Mouse (Mus musculus): ENCODE data around the gene Zfp804b. TPM values are rescaled to one million over a fixed set of nuclear protein-coding genes. Genes with fewer than 3 reads are reported as not detected.
"Not testable (repeated sequence)": the region's sequence is repeated elsewhere in the genome, so short reads cannot be mapped to it uniquely, and the experiment has no call there.

Zfp804b gene
- total RNA-seq (2021), result 1 to 10 TPM; 1.0 to 1.6 TPM
- long read RNA-seq, experiment 1, result 0 reads
- long read RNA-seq, experiment 2, result 0 reads

DNA sequence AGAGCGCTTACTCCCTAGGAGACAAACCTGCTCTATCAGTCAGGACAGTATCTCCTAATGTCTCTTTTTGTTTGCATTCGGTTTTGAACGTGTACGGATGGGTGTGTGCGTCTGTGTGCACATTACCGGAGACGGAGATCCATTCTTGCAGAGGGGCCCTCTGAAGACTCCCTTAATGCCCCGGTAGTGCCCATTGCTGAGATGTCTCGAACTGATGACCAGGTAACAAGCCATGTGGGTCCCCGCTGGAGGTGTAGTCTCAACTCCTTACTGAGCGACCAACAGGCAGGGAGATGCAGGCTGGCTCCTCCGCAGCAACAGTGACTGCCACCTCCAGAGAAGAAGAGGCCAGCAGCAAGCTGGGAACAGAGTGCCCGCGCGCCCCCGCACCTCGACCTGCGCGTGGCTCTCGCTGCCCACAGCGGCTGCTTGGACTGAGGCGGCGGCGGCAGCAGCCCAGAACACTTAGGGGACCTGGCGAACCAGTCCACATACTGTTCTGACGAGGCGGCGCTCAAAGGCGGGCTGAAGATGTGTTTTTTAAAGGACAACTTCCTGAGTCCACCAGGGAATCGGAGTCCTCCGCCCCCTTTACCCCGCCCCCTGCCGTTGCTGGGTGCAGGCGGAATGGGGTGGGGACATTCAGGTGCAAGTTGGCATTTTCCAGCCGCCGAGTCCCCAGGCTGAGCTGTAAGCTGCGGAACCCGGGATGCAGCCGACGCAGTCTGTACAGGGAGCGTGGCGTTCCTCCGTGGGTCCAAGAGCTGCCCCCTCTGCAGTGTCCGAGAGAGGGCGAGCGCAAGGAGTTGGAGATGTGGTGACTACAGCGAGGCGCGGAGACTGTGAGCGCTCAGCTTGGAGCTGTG lies at the start of gene Zfp804b:
Gene Zfp804b (minus strand): TSS at position 612 of the 866 bp plus-strand sequence.
- peak within 1 kb of the TSS; percentile 67 for H3K4me3 ChIP-seq
- peak within 1 kb of the TSS; percentile 40; the same call in 1 of the 2 replicates for H3K27ac ChIP-seq
- peak in 1 of 2 experiments; percentile 4 for DNase-seq (ENCODE audit: low spot score in 2 of 2)
- TF ChIP-seq CTCF (conservative IDR thresholded peaks at IDR 0.05), result peak; percentile 34; the same call in 1 of the 2 replicates

DNA sequence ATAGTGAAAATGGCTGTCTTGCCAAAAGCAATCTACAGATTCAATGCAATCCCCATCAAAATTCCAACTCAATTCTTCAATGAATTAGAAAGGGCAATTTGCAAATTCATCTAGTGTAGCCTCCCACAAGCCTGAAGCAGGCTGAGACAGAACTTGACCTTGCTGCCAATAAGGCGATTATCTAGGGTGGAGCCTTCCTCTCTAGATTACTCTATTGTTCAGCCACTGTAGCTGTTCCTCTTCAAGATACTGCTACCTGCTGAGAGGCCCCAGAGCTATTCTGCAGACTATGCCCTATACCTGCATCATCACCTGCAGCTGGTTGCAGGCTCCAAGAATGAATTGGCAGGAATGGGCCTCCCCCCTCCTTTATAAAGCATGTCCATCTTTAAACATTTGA lies 20.1 kb upstream of the Zfp804b start:
- H3K4me3 ChIP-seq; DNase-seq (ENCODE audit: low spot score in 2 of 2); H3K27ac ChIP-seq: not testable (repeated sequence)

- TF ChIP-seq CTCF (conservative IDR thresholded peaks at IDR 0.05), result no peak
- Histone ChIP-seq H3K4me3 (peak overlapping the region; percentile 67), H3K27ac (peak overlapping the region; percentile 40; the same call in 1 of the 2 replicates)
- no peak for DNase-seq (ENCODE audit: low spot score in 2 of 2)
These were observed 444 bp upstream of the Zfp804b start for GRCm38 (mm10) chr5:7345011-7345389.

DNA sequence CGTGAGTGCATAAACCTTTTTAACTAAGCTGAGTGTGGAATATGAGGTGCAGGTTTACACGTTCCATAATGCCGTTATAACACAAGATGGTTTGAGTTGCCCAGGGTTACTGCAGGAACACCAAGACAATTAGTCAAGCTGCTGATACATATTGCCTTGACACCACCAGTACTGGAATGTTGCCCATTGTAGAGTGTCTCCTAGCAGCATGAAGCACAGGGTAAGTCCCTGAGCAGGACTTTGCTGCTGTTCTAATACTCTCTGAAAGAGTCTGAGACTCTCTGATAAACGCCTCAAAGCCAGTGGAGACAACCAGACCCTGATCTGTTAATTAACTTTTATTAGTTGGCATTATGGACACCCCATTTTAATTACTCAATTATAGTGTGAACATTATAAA lies 19.0 kb downstream of the Zfp804b start:
- TF ChIP-seq CTCF (conservative IDR thresholded peaks at IDR 0.05), result no peak
- no peak overlapping the region for H3K4me3 ChIP-seq
- DNase-seq (ENCODE audit: low spot score in 2 of 2), result no peak
- H3K27ac ChIP-seq, result no peak overlapping the region

GRCm38 (mm10) chr5:7303819-7304218 lies 40.7 kb downstream of the Zfp804b start, which contains the start of gene Tex47:
Tex47 (plus strand) TSS chr5:7304119.
- H3K27ac ChIP-seq, result no peak within 1 kb of the TSS
- DNase-seq (ENCODE audit: low spot score in 2 of 2), result no peak
- H3K4me3 ChIP-seq, result no peak within 1 kb of the TSS
- TF ChIP-seq CTCF (conservative IDR thresholded peaks at IDR 0.05), result no peak

GRCm38 (mm10) chr5:7302969-7303368 lies 41.6 kb downstream of the Zfp804b start:
- no peak overlapping the region for H3K4me3 ChIP-seq
- DNase-seq (ENCODE audit: low spot score in 2 of 2), result no peak
- no peak overlapping the region for H3K27ac ChIP-seq
- TF ChIP-seq CTCF (conservative IDR thresholded peaks at IDR 0.05), result no peak

GRCm38 (mm10) chr5:7284336-7284735 lies 60.2 kb downstream of the Zfp804b start:
- DNase-seq (ENCODE audit: low spot score in 2 of 2), result no peak
- no peak overlapping the region for H3K27ac ChIP-seq
- H3K4me3 ChIP-seq, result no peak overlapping the region
- TF ChIP-seq CTCF (conservative IDR thresholded peaks at IDR 0.05), result no peak

DNA sequence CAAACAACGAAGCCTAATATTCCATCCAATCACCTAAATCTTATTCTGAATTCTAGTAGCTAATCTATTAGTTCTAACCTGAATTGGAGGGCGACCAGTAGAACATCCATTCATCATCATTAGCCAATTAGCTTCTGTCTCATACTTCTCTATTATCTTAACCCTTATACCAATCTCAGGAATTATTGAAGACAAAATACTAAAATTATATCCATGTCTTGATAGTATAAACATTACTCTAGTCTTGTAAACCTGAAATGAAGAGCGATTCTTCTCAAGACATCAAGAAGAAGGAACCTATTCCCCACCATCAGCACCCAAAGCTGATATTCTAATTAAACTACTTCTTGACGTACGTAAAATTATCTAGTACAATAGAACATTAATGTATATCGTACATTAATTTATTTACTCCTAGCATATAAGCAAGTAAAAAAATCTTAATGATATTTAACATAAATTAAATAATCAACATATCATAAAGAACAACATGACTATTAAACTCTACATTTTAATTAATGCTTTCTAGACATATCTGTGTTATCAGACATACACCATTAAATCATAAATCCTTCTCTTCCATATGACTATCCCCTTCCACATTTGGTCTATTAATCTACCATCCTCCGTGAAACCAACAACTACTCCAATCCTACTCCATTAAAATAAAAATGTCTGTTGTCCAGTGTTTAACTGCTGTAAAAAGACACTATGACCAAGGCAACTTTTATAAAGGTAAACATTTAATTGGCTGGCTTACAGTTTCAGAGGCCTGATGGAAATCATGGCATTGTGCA lies 67.7 kb downstream of the Zfp804b start:
- no peak for TF ChIP-seq CTCF (conservative IDR thresholded peaks at IDR 0.05)
- no peak for DNase-seq (ENCODE audit: low spot score in 2 of 2)
- Histone ChIP-seq H3K4me3 (no peak overlapping the region), H3K27ac (no peak overlapping the region)

GRCm38 (mm10) chr5:7177589-7177988 lies 167.0 kb downstream of the Zfp804b start:
- Histone ChIP-seq H3K27ac (no peak overlapping the region), H3K4me3 (no peak overlapping the region)
- TF ChIP-seq CTCF (conservative IDR thresholded peaks at IDR 0.05), result no peak
- DNase-seq (ENCODE audit: low spot score in 2 of 2), result no peak

DNA sequence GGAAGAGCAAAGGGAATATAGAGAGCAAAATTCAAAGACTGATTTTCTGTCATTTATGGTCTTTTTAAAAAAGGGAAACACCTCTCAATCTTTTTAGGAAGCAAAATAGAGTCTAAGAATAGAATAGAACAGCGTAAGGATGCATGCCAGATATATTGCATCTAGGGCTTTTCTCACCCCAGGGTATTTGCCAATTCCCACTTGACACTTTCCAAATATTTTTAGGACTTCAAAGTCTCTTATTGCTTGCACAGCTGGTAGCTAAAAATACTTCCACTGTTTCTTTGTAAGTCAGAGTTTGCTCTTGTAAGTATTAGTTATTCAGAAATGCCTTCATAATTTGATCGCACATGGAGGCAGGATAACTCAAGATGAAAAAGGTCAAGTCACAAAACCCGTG lies 204.9 kb downstream of the Zfp804b start:
- no peak for TF ChIP-seq CTCF (conservative IDR thresholded peaks at IDR 0.05)

DNA sequence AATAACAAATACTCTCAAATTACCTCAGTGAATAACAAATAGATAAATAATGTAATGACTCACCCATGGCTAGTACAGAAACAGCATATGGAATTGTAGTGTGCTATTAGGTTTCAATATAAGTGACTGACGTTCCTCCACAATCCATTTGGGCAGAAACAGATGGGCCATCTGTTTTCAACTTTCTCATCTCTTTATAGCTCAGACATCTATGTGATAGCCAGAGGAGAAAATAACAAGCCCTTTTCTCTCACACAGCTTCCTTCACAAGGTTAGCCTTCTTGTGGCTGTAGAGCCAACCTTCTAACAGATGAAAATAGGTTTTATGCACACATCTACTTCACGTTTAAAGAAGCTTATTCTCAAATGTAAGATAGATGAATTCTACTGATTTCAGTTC lies 242.2 kb downstream of the Zfp804b start:
- peak in 1 of 2 experiments; percentile 1 for DNase-seq (ENCODE audit: low spot score in 2 of 2)
- H3K4me3 ChIP-seq, result no peak overlapping the region

More for the DNA sequence above, 204.9 kb downstream of the Zfp804b start:
- Histone ChIP-seq H3K4me3 (no peak overlapping the region), H3K27ac (no peak overlapping the region)
- no peak for DNase-seq (ENCODE audit: low spot score in 2 of 2)

DNA sequence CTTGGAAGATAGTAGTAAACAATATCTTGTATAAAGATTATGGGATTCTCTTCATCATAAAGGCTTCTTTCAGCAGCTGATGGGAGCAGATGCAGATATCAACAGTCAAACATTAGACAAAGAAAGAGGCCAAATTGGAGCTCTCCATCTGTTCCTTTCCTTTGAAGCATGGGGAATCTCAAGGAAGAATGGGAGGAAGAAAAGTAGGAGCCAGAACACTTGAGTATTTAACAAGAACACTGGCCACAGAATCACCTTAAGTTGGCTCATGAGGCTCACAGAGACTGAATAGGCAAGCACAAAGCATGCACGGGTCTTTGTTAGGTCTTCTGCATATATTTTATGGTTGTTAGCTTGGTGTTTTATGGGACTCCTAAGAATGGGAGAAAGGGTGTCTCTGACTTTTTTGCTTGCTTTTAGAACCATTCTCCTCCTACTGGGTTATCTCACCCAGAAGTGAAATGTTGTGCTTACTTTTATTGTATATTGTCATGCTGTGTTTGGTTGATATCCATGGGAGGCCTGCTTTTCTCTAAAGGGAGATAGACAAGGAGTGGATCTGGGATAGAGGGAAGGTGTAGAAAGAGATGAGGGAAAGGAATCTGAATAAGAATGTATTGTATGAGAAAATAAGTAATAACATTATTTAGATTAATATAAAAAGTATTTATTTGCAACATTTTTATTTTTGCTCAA lies 270.5 kb downstream of the Zfp804b start:
- TF ChIP-seq CTCF (conservative IDR thresholded peaks at IDR 0.05), result no peak

More for the DNA sequence above, 242.2 kb downstream of the Zfp804b start:
- TF ChIP-seq CTCF (conservative IDR thresholded peaks at IDR 0.05), result no peak
- H3K27ac ChIP-seq, result no peak overlapping the region

More for the DNA sequence above, 270.5 kb downstream of the Zfp804b start:
- peak in 1 of 2 experiments; percentile 1 for DNase-seq (ENCODE audit: low spot score in 2 of 2)
- Histone ChIP-seq H3K4me3 (no peak overlapping the region), H3K27ac (no peak overlapping the region)
